Mouse (Mus musculus) liver, embryonic 12.5 days (tissue): ENCODE data around the gene Gm20814. TPM values are rescaled to one million over a fixed set of nuclear protein-coding genes. Genes with fewer than 3 reads are reported as not detected.
"Not testable (repeated sequence)": the region's sequence is repeated elsewhere in the genome, so short reads cannot be mapped to it uniquely, and the experiment has no call there.

Experiments used
- ATAC-seq: fragments of 200-750 bp; cut with Nextera tagmentation; 2 replicates; pipeline ENCODE4 v1.8.0; 2017; ENCODE audit warnings: moderate number of reproducible peaks, mild to moderate bottlenecking, moderate library complexity
- H3K27ac ChIP-seq: fragments of 300-500 bp; sonication (generic); 2 replicates; pipeline ENCODE4 v1.5.1; 2016; ENCODE audit warnings: mild to moderate bottlenecking
- H3K27me3 ChIP-seq: fragments of 300-500 bp; sonication (generic); replicated peaks from 2 replicates; pipeline ENCODE4 v1.6.1; 2016; ENCODE audit warnings: mild to moderate bottlenecking, moderate library complexity
- H3K36me3 ChIP-seq: fragments of 300-500 bp; sonication (generic); 2 replicates; pipeline ENCODE4 v1.6.1; 2016; ENCODE audit warnings: mild to moderate bottlenecking, moderate library complexity
- H3K4me1 ChIP-seq: fragments of 300-500 bp; sonication (generic); 2 replicates; pipeline ENCODE4 v1.6.1; 2016
- H3K4me2 ChIP-seq: fragments of 300-500 bp; sonication (generic); 2 replicates; pipeline ENCODE4 v1.6.1; 2016; ENCODE audit warnings: mild to moderate bottlenecking, moderate library complexity
- H3K4me3 ChIP-seq: fragments of 300-500 bp; sonication (generic); 2 replicates; pipeline ENCODE4 v1.5.1; 2016; ENCODE audit warnings: mild to moderate bottlenecking, moderate library complexity
- H3K9ac ChIP-seq: fragments of 300-500 bp; sonication (generic); 2 replicates; pipeline ENCODE4 v1.6.1; 2016; ENCODE audit warnings: mild to moderate bottlenecking, moderate library complexity
- H3K9me3 ChIP-seq: fragments of 300-500 bp; sonication (generic); replicated peaks from 2 replicates; pipeline ENCODE4 v1.6.1; 2016; ENCODE audit warnings: mild to moderate bottlenecking, moderate library complexity
- WGBS: fragments of 180-500 bp; shearing (Covaris S2); methylation state at CpG from one replicate; pipeline ENCODE4 v1.1.7; 2016; ENCODE audit not compliant: insufficient replicate concordance; 5-methylcytosine and 5-hydroxymethylcytosine counted together
- polyA plus RNA-seq: library from polyadenylated mRNA; unstranded; fragments of >200 nt; fragmentation: Nextera tagmentation; extraction: Ambion mirVana; gene quantifications from 2 replicates; pipeline ENCODE4 v1.2.1, GENCODE M21; 2016

The Gm20814 gene
- polyA plus RNA-seq: not detected in 2 replicates

- H3K9me3 ChIP-seq, H3K27me3 ChIP-seq, H3K4me1 ChIP-seq, H3K36me3 ChIP-seq, H3K9ac ChIP-seq, H3K4me3 ChIP-seq, H3K27ac ChIP-seq, ATAC-seq, H3K4me2 ChIP-seq: not testable (repeated sequence)
- WGBS: no CpG with 5 or more reads among the region's 6 CpGs
Measured at GRCm38 (mm10) chrY:75195556-75195955, at the start of gene Gm20814. Gm20814 (plus strand) TSS chrY:75195856.
